Mouse (Mus musculus) G1E (cell line): ENCODE results near the gene Tns1. TPM values are rescaled to one million over a fixed set of nuclear protein-coding genes. Genes with fewer than 3 reads are reported as not detected.

Experiments used
- ATAC-seq: 2 replicates; pipeline ENCODE4 v1.8.0; 2016; ENCODE audit warnings: mild to moderate bottlenecking; ENCODE audit not compliant: insufficient number of reproducible peaks, poor library complexity, low FRiP score, severe bottlenecking; ENCODE audit errors: extremely low read depth
- DNase-seq: peaks from one replicate; pipeline ENCODE4 v3.0.0; 2012; ENCODE audit warnings: low spot score
- H3K27me3 ChIP-seq: 2 replicates; pipeline ENCODE4 v1.6.1; 2012; ENCODE audit warnings: mild to moderate bottlenecking, low read length, inconsistent platforms; ENCODE audit not compliant: insufficient read depth
- H3K36me3 ChIP-seq: replicated peaks from 2 replicates; pipeline ENCODE3; 2012; ENCODE audit warnings: mild to moderate bottlenecking, inconsistent platforms
- H3K4me1 ChIP-seq: 2 replicates; pipeline ENCODE4 v1.6.1; 2012; ENCODE audit warnings: low read depth, low read length, inconsistent platforms, mixed read lengths; ENCODE audit not compliant: insufficient read depth
- H3K4me3 ChIP-seq: 2 replicates; pipeline ENCODE4 v1.5.1; 2012; ENCODE audit warnings: low read depth, mild to moderate bottlenecking, inconsistent platforms, low read length, moderate library complexity, mixed read lengths
- H3K9me3 ChIP-seq: replicated peaks from 2 replicates; pipeline ENCODE4 v1.6.1; 2012; ENCODE audit warnings: inconsistent platforms
- CTCF ChIP-seq: IDR thresholded peaks from 2 replicates; pipeline ENCODE4 v1.5.1; 2012; ENCODE audit warnings: low read depth, low read length, inconsistent platforms, mixed read lengths
- GATA1 ChIP-seq: IDR thresholded peaks from 2 replicates; pipeline ENCODE4 v1.6.1; 2012; ENCODE audit warnings: borderline replicate concordance, low read length, inconsistent platforms, mixed read lengths
- GATA2 ChIP-seq: IDR thresholded peaks from 2 replicates; pipeline ENCODE4 v1.6.1; 2012; ENCODE audit warnings: low read depth, low read length, inconsistent platforms, borderline replicate concordance
- POLR2AphosphoS5 ChIP-seq: IDR thresholded peaks from 2 replicates; pipeline ENCODE4 v1.6.1; 2012; ENCODE audit warnings: low read depth, low read length, inconsistent platforms; ENCODE audit not compliant: insufficient replicate concordance
- TAL1 ChIP-seq: conservative IDR thresholded peaks from 2 replicates; pipeline ENCODE4 v1.6.1; 2012; ENCODE audit warnings: low read depth, low read length, inconsistent platforms, mixed read lengths
- polyA plus RNA-seq: library from polyadenylated mRNA; stranded (reverse); fragments of >175 nt; gene quantifications from 2 replicates; pipeline ENCODE4 v1.2.3, GENCODE M21; 2012
- total RNA-seq, 2 experiments: library from RNA; stranded (forward) in 1 of 2; stranded (reverse) in 1 of 2; fragments of 200-1000 nt in 1 of 2; fragments of >200 nt in 1 of 2; fragmentation: Nextera tagmentation in 1 of 2; gene quantifications; 2 replicates each; pipeline ENCODE4 v1.2.3; 2014 to 2017

Tns1 gene
- total and polyA plus RNA-seq, 3 experiments = 0.55 to 27.2 (median 1.7) TPM

- no peak for TF ChIP-seq POLR2AphosphoS5
- no peak for TF ChIP-seq GATA1
- no peak for TF ChIP-seq TAL1
- no peak for TF ChIP-seq GATA2
- no peak for TF ChIP-seq CTCF
- ATAC-seq (no peak), DNase-seq (no peak)
- Histone ChIP-seq H3K4me1 (no peaks in the 10 kb centered on the region), H3K27me3 (no peaks in the 10 kb centered on the region; the same call in 1 of the 2 replicates), H3K9me3 (no peaks in the 10 kb centered on the region), H3K4me3 (no peak overlapping the region), H3K36me3 (no peaks in the 10 kb centered on the region)
Observed at GRCm38 (mm10) chr1:73943255-73943654, 181.0 kb downstream of the Tns1 start.

GRCm38 (mm10) chr1:73942243-73942642 is 182.0 kb downstream of the Tns1 start:
- Histone ChIP-seq H3K4me1 (no peaks in the 10 kb centered on the region), H3K4me3 (no peak overlapping the region), H3K36me3 (no peaks in the 10 kb centered on the region), H3K9me3 (no peaks in the 10 kb centered on the region), H3K27me3 (no peaks in the 10 kb centered on the region; the same call in 1 of the 2 replicates)
- ATAC-seq (no peak), DNase-seq (no peak)
- TF ChIP-seq TAL1 (no peak), POLR2AphosphoS5 (0 out of 2 replicates have a peak, but pooled peaks have one; percentile 17)

GRCm38 (mm10) chr1:73941697-73942096 is 182.6 kb downstream of the Tns1 start:
- no peak overlapping the region for H3K4me3 ChIP-seq
- no peak for ATAC-seq
- no peaks in the 10 kb centered on the region; the same call in 1 of the 2 replicates for H3K27me3 ChIP-seq
- no peaks in the 10 kb centered on the region for H3K4me1 ChIP-seq
- H3K36me3 ChIP-seq = no peaks in the 10 kb centered on the region
- TF ChIP-seq GATA2 (no peak), POLR2AphosphoS5 (no peak), CTCF (no peak), GATA1 (no peak), TAL1 (no peak)
- DNase-seq = no peak
- H3K9me3 ChIP-seq = no peaks in the 10 kb centered on the region

- no peaks in the 10 kb centered on the region for H3K27me3 ChIP-seq
- TF ChIP-seq POLR2AphosphoS5 (no peak), GATA2 (no peak)
- no peak overlapping the region for H3K4me3 ChIP-seq
- no peaks in the 10 kb centered on the region for H3K9me3 ChIP-seq
- no peaks in the 10 kb centered on the region for H3K36me3 ChIP-seq
- ATAC-seq (no peak), DNase-seq (no peak)
- H3K4me1 ChIP-seq = no peaks in the 10 kb centered on the region
Observed at GRCm38 (mm10) chr1:73940491-73941204, 183.6 kb downstream of the Tns1 start.

- no peaks in the 10 kb centered on the region for H3K36me3 ChIP-seq
- H3K4me3 ChIP-seq = no peak overlapping the region
Observed at GRCm38 (mm10) chr1:73938597-73938996, 185.7 kb downstream of the Tns1 start.

GRCm38 (mm10) chr1:73937805-73938204 is 186.4 kb downstream of the Tns1 start:
- no peak overlapping the region for H3K4me3 ChIP-seq
- no peaks in the 10 kb centered on the region for H3K27me3 ChIP-seq
- ATAC-seq = no peak
- no peaks in the 10 kb centered on the region for H3K9me3 ChIP-seq
- DNase-seq = no peak
- TF ChIP-seq POLR2AphosphoS5 (no peak), CTCF (no peak), GATA1 (no peak), GATA2 (no peak), TAL1 (no peak)
- no peaks in the 10 kb centered on the region for H3K36me3 ChIP-seq
- no peaks in the 10 kb centered on the region for H3K4me1 ChIP-seq

More at GRCm38 (mm10) chr1:73938597-73938996, 185.7 kb downstream of the Tns1 start:
- ATAC-seq = no peak
- no peak for DNase-seq
- no peak for TF ChIP-seq GATA1
- no peak for TF ChIP-seq CTCF
- TF ChIP-seq TAL1 = no peak
- no peak for TF ChIP-seq POLR2AphosphoS5
- no peak for TF ChIP-seq GATA2
- Histone ChIP-seq H3K4me1 (no peaks in the 10 kb centered on the region), H3K9me3 (no peaks in the 10 kb centered on the region), H3K27me3 (no peaks in the 10 kb centered on the region)

GRCm38 (mm10) chr1:73936537-73936936 is 187.7 kb downstream of the Tns1 start:
- Histone ChIP-seq H3K27me3 (no peaks in the 10 kb centered on the region), H3K4me1 (no peaks in the 10 kb centered on the region), H3K9me3 (no peaks in the 10 kb centered on the region), H3K4me3 (no peak overlapping the region), H3K36me3 (no peaks in the 10 kb centered on the region)
- ATAC-seq (no peak), DNase-seq (no peak)
- no peak for TF ChIP-seq GATA1
- TF ChIP-seq TAL1 = no peak
- no peak for TF ChIP-seq GATA2
- no peak for TF ChIP-seq CTCF
- no peak for TF ChIP-seq POLR2AphosphoS5
